Mouse (Mus musculus): ENCODE results near the gene Gdpd3. TPM values are rescaled to one million over a fixed set of nuclear protein-coding genes. Genes with fewer than 3 reads are reported as not detected.

Gdpd3 gene
- polyA plus RNA-seq, 1 experiment from 2014 or later = 2.2 TPM

GRCm38 (mm10) chr7:126746066-126746465 lies 20.1 kb upstream of the Gdpd3 start:
- 89% methylated on average over 12 of the region's 12 CpGs for WGBS
- no peak overlapping the region for H3K4me3 ChIP-seq
- no peaks in the 10 kb centered on the region for H3K9me3 ChIP-seq
- no peaks in the 10 kb centered on the region for H3K4me1 ChIP-seq
- no peak overlapping the region for H3K4me2 ChIP-seq
- H3K36me3 ChIP-seq (replicated peaks) = no peaks in the 10 kb centered on the region
- no peak overlapping the region for H3K9ac ChIP-seq
- no peak overlapping the region for H3K27ac ChIP-seq
- ATAC-seq (replicated peaks) = no peak
- H3K27me3 ChIP-seq (replicated peaks) = no peaks in the 10 kb centered on the region

GRCm38 (mm10) chr7:126746798-126747197 lies 19.3 kb upstream of the Gdpd3 start:
- no peak overlapping the region for H3K4me2 ChIP-seq
- no peak overlapping the region for H3K27ac ChIP-seq
- WGBS = 42% methylated on average over 6 of the region's 6 CpGs
- no peak overlapping the region for H3K9ac ChIP-seq
- no peaks in the 10 kb centered on the region for H3K9me3 ChIP-seq
- no peaks in the 10 kb centered on the region for H3K36me3 ChIP-seq (replicated peaks)
- H3K4me3 ChIP-seq = no peak overlapping the region
- no peak for ATAC-seq (replicated peaks)
- no peaks in the 10 kb centered on the region for H3K4me1 ChIP-seq
- no peaks in the 10 kb centered on the region for H3K27me3 ChIP-seq (replicated peaks)

- WGBS = 78% methylated on average over 7 of the region's 7 CpGs
- no peak overlapping the region for H3K9ac ChIP-seq
- H3K9me3 ChIP-seq = no peaks in the 10 kb centered on the region
- ATAC-seq (replicated peaks) = no peak
- H3K36me3 ChIP-seq (replicated peaks) = no peaks in the 10 kb centered on the region
- no peaks in the 10 kb centered on the region for H3K4me1 ChIP-seq
- H3K4me2 ChIP-seq = no peak overlapping the region
- no peaks in the 10 kb centered on the region for H3K27me3 ChIP-seq (replicated peaks)
- no peak overlapping the region for H3K4me3 ChIP-seq
- H3K27ac ChIP-seq = no peak overlapping the region
Measured at GRCm38 (mm10) chr7:126748824-126749223, 17.3 kb upstream of the Gdpd3 start.

- 95% methylated on average over 17 of the region's 17 CpGs for WGBS
- Histone ChIP-seq H3K27me3 (replicated peaks) (no peaks in the 10 kb centered on the region), H3K4me2 (no peak overlapping the region), H3K36me3 (replicated peaks) (no peaks in the 10 kb centered on the region), H3K27ac (no peak overlapping the region), H3K4me1 (peaks cover 4% of the 10 kb centered on the region; the same call in 1 of the 2 replicates), H3K9ac (no peak overlapping the region), H3K4me3 (no peak overlapping the region), H3K9me3 (no peaks in the 10 kb centered on the region)
- no peak for ATAC-seq (replicated peaks)
Measured at GRCm38 (mm10) chr7:126749582-126750343, 16.4 kb upstream of the Gdpd3 start.

GRCm38 (mm10) chr7:126754866-126755265 lies 11.3 kb upstream of the Gdpd3 start:
- Histone ChIP-seq H3K27ac (no peak overlapping the region), H3K9me3 (no peaks in the 10 kb centered on the region), H3K4me3 (0 out of 2 replicates have a peak overlapping the region, but pooled peaks have one; percentile 3), H3K4me1 (peaks cover 9% of the 10 kb centered on the region), H3K9ac (no peak overlapping the region), H3K27me3 (replicated peaks) (no peaks in the 10 kb centered on the region), H3K36me3 (replicated peaks) (no peaks in the 10 kb centered on the region), H3K4me2 (peak overlapping the region; percentile 14)
- no peak for ATAC-seq (replicated peaks)
- WGBS = 1% methylated on average over 9 of the region's 9 CpGs

GRCm38 (mm10) chr7:126758539-126758938 lies 7.6 kb upstream of the Gdpd3 start:
- H3K4me2 ChIP-seq = no peak overlapping the region
- H3K27ac ChIP-seq = no peak overlapping the region; the same call in 1 of the 2 replicates
- H3K9me3 ChIP-seq = no peaks in the 10 kb centered on the region
- H3K36me3 ChIP-seq (replicated peaks) = peaks cover under 1% of the 10 kb centered on the region; the same call in 1 of the 2 replicates
- 61% methylated on average over 7 of the region's 7 CpGs for WGBS
- no peaks in the 10 kb centered on the region for H3K27me3 ChIP-seq (replicated peaks)
- H3K4me3 ChIP-seq = no peak overlapping the region
- no peak overlapping the region for H3K9ac ChIP-seq
- ATAC-seq (replicated peaks) = no peak
- H3K4me1 ChIP-seq = peaks cover 39% of the 10 kb centered on the region

GRCm38 (mm10) chr7:126759050-126759671 lies 7.0 kb upstream of the Gdpd3 start, which contains the start of gene Mapk3:
TSS of gene Mapk3 (plus strand) at chr7:126759601.
- peak; percentile 67 for ATAC-seq (replicated peaks)

GRCm38 (mm10) chr7:126759672-126760390 lies 6.3 kb upstream of the Gdpd3 start:
- Histone ChIP-seq H3K4me3 (peak overlapping the region; percentile 77), H3K27ac (peak overlapping the region; percentile 86), H3K4me2 (peak overlapping the region; percentile 78), H3K27me3 (replicated peaks) (no peaks in the 10 kb centered on the region), H3K9ac (peak overlapping the region; percentile 80), H3K4me1 (peaks cover 35% of the 10 kb centered on the region), H3K9me3 (no peaks in the 10 kb centered on the region), H3K36me3 (replicated peaks) (peaks cover 13% of the 10 kb centered on the region)
- under 1% methylated on average over 22 of the region's 24 CpGs for WGBS
- ATAC-seq (replicated peaks) = peak; percentile 66

More at GRCm38 (mm10) chr7:126759050-126759671, 7.0 kb upstream of the Gdpd3 start, which contains the start of gene Mapk3:
- Histone ChIP-seq H3K27me3 (replicated peaks) (no peaks in the 10 kb centered on the region), H3K4me2 (peak within 1 kb of the TSS; percentile 78), H3K4me1 (peaks cover 39% of the 10 kb centered on the region), H3K4me3 (peak within 1 kb of the TSS; percentile 77), H3K9me3 (no peaks in the 10 kb centered on the region), H3K27ac (peak within 1 kb of the TSS; percentile 86), H3K9ac (peak within 1 kb of the TSS; percentile 80), H3K36me3 (replicated peaks) (peaks cover 6% of the 10 kb centered on the region; the same call in 1 of the 2 replicates)
- WGBS = 2% methylated on average over 34 of the region's 38 CpGs

- peak overlapping the region; percentile 77 for H3K4me3 ChIP-seq
- whole genome bisulfite sequencing = 13% methylated on average over 3 of the region's 3 CpGs
Measured at GRCm38 (mm10) chr7:126760391-126760802, 5.7 kb upstream of the Gdpd3 start.

GRCm38 (mm10) chr7:126760956-126761355 lies 5.2 kb upstream of the Gdpd3 start:
- Histone ChIP-seq H3K4me3 (peak overlapping the region; percentile 77), H3K4me2 (peak overlapping the region; percentile 78), H3K36me3 (replicated peaks) (peaks cover 16% of the 10 kb centered on the region), H3K9me3 (no peaks in the 10 kb centered on the region), H3K9ac (peak overlapping the region; percentile 80; the same call in 1 of the 2 replicates), H3K4me1 (peaks cover 31% of the 10 kb centered on the region), H3K27ac (peak overlapping the region; percentile 86), H3K27me3 (replicated peaks) (no peaks in the 10 kb centered on the region)
- 78% methylated on average over 4 of the region's 4 CpGs for WGBS
- ATAC-seq (replicated peaks) = no peak

More at GRCm38 (mm10) chr7:126760391-126760802, 5.7 kb upstream of the Gdpd3 start:
- Histone ChIP-seq H3K27ac (peak overlapping the region; percentile 86), H3K36me3 (replicated peaks) (peaks cover 16% of the 10 kb centered on the region), H3K9me3 (no peaks in the 10 kb centered on the region), H3K27me3 (replicated peaks) (no peaks in the 10 kb centered on the region), H3K4me1 (peaks cover 31% of the 10 kb centered on the region), H3K9ac (peak overlapping the region; percentile 80), H3K4me2 (peak overlapping the region; percentile 78)
- ATAC-seq (replicated peaks) = peak; percentile 22

- Histone ChIP-seq H3K4me1 (peaks cover 31% of the 10 kb centered on the region), H3K9ac (peak overlapping the region; percentile 80; the same call in 1 of the 2 replicates), H3K27ac (no peak overlapping the region), H3K27me3 (replicated peaks) (no peaks in the 10 kb centered on the region), H3K4me3 (peak overlapping the region; percentile 77; the same call in 1 of the 2 replicates), H3K9me3 (no peaks in the 10 kb centered on the region), H3K4me2 (peak overlapping the region; percentile 78), H3K36me3 (replicated peaks) (peaks cover 16% of the 10 kb centered on the region)
- ATAC-seq (replicated peaks) = no peak
- 77% methylated on average over 6 of the region's 6 CpGs for WGBS
Measured at GRCm38 (mm10) chr7:126761529-126762067, 4.5 kb upstream of the Gdpd3 start.
